Mouse (Mus musculus): ENCODE results near the gene Antxr2. TPM values are rescaled to one million over a fixed set of nuclear protein-coding genes. Genes with fewer than 3 reads are reported as not detected.

The Antxr2 gene
- total and polyA plus RNA-seq, 3 experiments = 3.6 to 4.0 (median 3.9) TPM

DNA sequence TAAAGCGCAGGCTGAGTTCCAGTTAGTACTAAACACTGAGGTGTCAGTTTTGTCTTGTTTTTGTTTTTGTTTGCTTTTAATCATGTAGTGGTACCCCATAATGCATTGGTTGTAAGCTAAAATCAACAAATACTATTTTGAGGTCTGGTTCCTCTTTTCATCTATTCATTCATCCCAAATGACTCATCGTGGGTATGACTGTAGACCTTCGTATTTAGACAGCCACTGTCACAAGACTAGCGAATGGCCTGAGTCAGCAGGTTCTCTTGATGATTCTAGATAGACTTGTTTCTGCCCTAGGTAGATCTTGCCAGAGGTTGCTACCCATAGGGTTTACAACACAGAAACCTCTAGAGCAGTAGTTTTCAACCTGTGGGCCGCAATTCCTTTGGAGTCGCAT is 116.9 kb downstream of the Antxr2 start (continued):
- TF ChIP-seq E2F4 (IDR thresholded peaks at IDR 0.05; ENCODE audit: insufficient replicate concordance, low read depth, low read length) (no peak), ZC3H11A (IDR thresholded peaks at IDR 0.05; ENCODE audit: low read depth, low read length) (no peak), ZMIZ1 (IDR thresholded peaks at IDR 0.05; ENCODE audit: low read depth, low read length) (no peak), ELF1 (IDR thresholded peaks at IDR 0.05; ENCODE audit: low read depth, low read length) (no peak)

DNA sequence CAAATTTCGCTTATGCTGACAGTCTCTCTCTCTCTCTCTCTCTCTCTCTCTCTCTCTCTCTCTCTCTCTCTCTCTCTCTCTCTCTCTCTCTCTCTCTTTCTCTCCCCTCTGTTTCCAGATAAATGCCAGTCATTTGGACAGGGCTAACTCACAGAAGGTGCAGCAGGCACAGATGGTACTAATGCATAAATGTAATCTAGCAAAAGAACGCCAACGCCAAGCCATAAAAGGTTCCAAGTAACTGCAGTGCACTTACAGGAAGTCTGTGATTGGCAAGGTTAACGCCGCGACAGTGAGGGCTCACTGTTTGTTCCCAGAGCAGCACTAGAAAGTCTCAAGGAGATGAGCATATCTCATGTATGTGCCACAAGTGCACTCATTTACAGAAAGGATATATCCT is 123.4 kb downstream of the Antxr2 start:
- no peaks in the 10 kb centered on the region for H3K27me3 ChIP-seq (replicated peaks)
- H3K4me1 ChIP-seq (ENCODE audit: control insufficient read depth in 1 of 2, insufficient read depth in 2 of 2) = peaks cover 10 to 20% of the 10 kb centered on the region in 2 experiments
- H3K9me3 ChIP-seq (replicated peaks; ENCODE audit: low read length) = no peaks in the 10 kb centered on the region
- no peak overlapping the region for H3K4me2 ChIP-seq (ENCODE audit: insufficient read depth, low read depth, poor library complexity, severe bottlenecking)
- dilution Hi-C loops (cut with MboI; ENCODE audit: extremely low pct_ligation_motif_present, extremely low pct_unique_long_range_greater_than_20kb, low sequenced_read_pairs) (no loop called here), in situ Hi-C loops (cut with MboI; ENCODE audit: low pct_ligation_motif_present, low pct_unique_long_range_greater_than_20kb, low sequenced_read_pairs) (no loop called here)
- TF ChIP-seq ZC3H11A (IDR thresholded peaks at IDR 0.05; ENCODE audit: low read depth, low read length) (no peak), KAT2A (IDR thresholded peaks at IDR 0.05; ENCODE audit: insufficient replicate concordance, low read length) (no peak), HCFC1 (IDR thresholded peaks at IDR 0.05; ENCODE audit: low read depth, low read length) (no peak), USF1 (IDR thresholded peaks at IDR 0.05; ENCODE audit: low read depth, low read length) (no peak), MEF2A (IDR thresholded peaks at IDR 0.05; ENCODE audit: borderline replicate concordance, low read depth, low read length) (no peak), TBP (conservative IDR thresholded peaks at IDR 0.05; ENCODE audit: low read depth, low read length) (no peak), SIN3A (IDR thresholded peaks at IDR 0.05; ENCODE audit: low read length) (no peak), BHLHE40 (IDR thresholded peaks at IDR 0.05; ENCODE audit: low read depth, low read length) (no peak), JUND (conservative IDR thresholded peaks at IDR 0.05; ENCODE audit: low read depth, low read length) (no peak), USF2 (conservative IDR thresholded peaks at IDR 0.05; ENCODE audit: low read depth, low read length) (no peak)
- no peak overlapping the region for H3K27ac ChIP-seq (ENCODE audit: insufficient read depth, low read depth)
- H3K9ac ChIP-seq (ENCODE audit: insufficient read depth, low read depth) = no peak overlapping the region
- no peak for DNase-seq (ENCODE audit: extremely low read depth)
- H3K4me3 ChIP-seq (replicated peaks in 1 of 3; ENCODE audit: low read depth in 2 of 3, low read length in 2 of 3, poor library complexity in 1 of 3) = no peak overlapping the region
- no peaks in the 10 kb centered on the region for H3K36me3 ChIP-seq (replicated peaks in 1 of 2; ENCODE audit: control insufficient read depth in 1 of 2, insufficient read depth in 1 of 2, low read length in 1 of 2)
- H3K79me2 ChIP-seq (replicated peaks; ENCODE audit: control insufficient read depth, extremely low read depth, insufficient read depth, poor library complexity, severe bottlenecking) = no peaks in the 10 kb centered on the region; the same call in 1 of the 2 replicates

DNA sequence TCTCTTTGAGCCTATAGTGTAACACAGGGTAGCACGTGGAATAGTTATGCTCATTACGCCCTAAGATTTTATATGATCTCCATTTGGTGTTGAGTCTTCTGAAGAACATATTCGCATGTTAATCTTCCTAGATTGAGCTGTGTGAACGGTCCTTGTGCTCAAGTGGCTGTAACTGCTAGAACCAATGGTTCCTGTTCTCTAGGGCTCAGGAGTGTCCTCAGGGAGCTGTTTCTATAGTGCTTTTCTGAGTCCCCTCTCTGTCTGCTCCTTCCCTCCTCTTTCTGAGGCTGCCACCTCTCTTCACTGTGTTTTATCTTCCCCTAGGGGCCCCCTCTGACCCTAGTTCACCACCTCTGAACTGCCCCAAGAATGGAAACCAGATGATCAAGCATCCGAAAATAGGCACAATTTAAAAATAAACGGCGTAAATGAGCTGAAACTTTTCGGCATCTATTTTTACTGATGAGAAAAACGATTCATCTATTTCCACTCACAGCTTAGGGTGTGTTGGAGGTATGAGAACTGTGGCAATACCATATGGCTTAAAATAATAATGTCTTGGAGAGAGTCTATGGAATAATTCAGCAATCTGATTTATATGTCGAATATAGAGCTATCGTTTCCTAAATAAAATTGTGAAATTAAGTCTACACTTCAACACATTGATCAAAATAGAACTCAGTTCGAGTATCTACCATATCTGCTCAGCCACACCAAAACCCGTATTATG is 124.1 kb downstream of the Antxr2 start:
- in situ Hi-C loops (cut with MboI; ENCODE audit: low pct_ligation_motif_present, low pct_unique_long_range_greater_than_20kb, low sequenced_read_pairs) (no loop called here), dilution Hi-C loops (cut with MboI; ENCODE audit: extremely low pct_ligation_motif_present, extremely low pct_unique_long_range_greater_than_20kb, low sequenced_read_pairs) (no loop called here)
- no peak for TF ChIP-seq PAX5 (IDR thresholded peaks at IDR 0.05; ENCODE audit: low read length)
- TF ChIP-seq MAZ (IDR thresholded peaks at IDR 0.05; ENCODE audit: low read depth, low read length) = no peak
- peak; percentile 58 for TF ChIP-seq TCF12 (IDR thresholded peaks at IDR 0.05; ENCODE audit: low read depth, low read length)
- TF ChIP-seq ZMIZ1 (IDR thresholded peaks at IDR 0.05; ENCODE audit: low read depth, low read length) = no peak
- peak; percentile 57; the same call in 1 of the 2 replicates for TF ChIP-seq BHLHE40 (IDR thresholded peaks at IDR 0.05; ENCODE audit: low read depth, low read length)
- peak; percentile 14 for TF ChIP-seq RAD21 (IDR thresholded peaks at IDR 0.05; ENCODE audit: low read depth, low read length)
- peak; percentile 45; the same call in 1 of the 2 replicates for TF ChIP-seq MAFK (IDR thresholded peaks at IDR 0.05; ENCODE audit: insufficient replicate concordance, low read length)
- TF ChIP-seq MYC (IDR thresholded peaks at IDR 0.05; ENCODE audit: low read depth, low read length) = peak; percentile 77
- TF ChIP-seq POLR2A (IDR thresholded peaks at IDR 0.05; ENCODE audit: low read depth, low read length) = no peak
- no peak for TF ChIP-seq ZC3H11A (IDR thresholded peaks at IDR 0.05; ENCODE audit: low read depth, low read length)
- TF ChIP-seq MAX (IDR thresholded peaks at IDR 0.05; ENCODE audit: low read length) = no peak
- peak; percentile 39; the same call in 1 of the 2 replicates for TF ChIP-seq JUN (IDR thresholded peaks at IDR 0.05; ENCODE audit: insufficient read depth, low read depth, low read length)
- no peak for TF ChIP-seq UBTF (IDR thresholded peaks at IDR 0.05; ENCODE audit: low read depth, low read length)
- no peak for TF ChIP-seq USF1 (IDR thresholded peaks at IDR 0.05; ENCODE audit: low read depth, low read length)
- TF ChIP-seq ELF1 (IDR thresholded peaks at IDR 0.05; ENCODE audit: low read depth, low read length) = no peak; the same call in 1 of the 2 replicates
- TF ChIP-seq TBP (conservative IDR thresholded peaks at IDR 0.05; ENCODE audit: low read depth, low read length) = 0 out of 2 replicates have a peak, but pooled peaks have one; percentile 33
- TF ChIP-seq POLR2AphosphoS2 (IDR thresholded peaks at IDR 0.05; ENCODE audit: low read depth, low read length) = no peak
- TF ChIP-seq HCFC1 (IDR thresholded peaks at IDR 0.05; ENCODE audit: low read depth, low read length) = no peak
- peak; percentile 68 for TF ChIP-seq EP300 (IDR thresholded peaks at IDR 0.05; ENCODE audit: low read length)
- TF ChIP-seq ZKSCAN1 (IDR thresholded peaks at IDR 0.05; ENCODE audit: borderline replicate concordance, low read depth, low read length) = no peak
- peak; percentile 100 for TF ChIP-seq MEF2A (IDR thresholded peaks at IDR 0.05; ENCODE audit: borderline replicate concordance, low read depth, low read length)
- peak; percentile 86 for TF ChIP-seq ETS1 (conservative IDR thresholded peaks at IDR 0.05; ENCODE audit: low read depth, low read length)

More for the DNA sequence above, 124.1 kb downstream of the Antxr2 start:
- DNase-seq (ENCODE audit: extremely low read depth) = peak; percentile 73
- Histone ChIP-seq H3K79me2 (replicated peaks; ENCODE audit: control insufficient read depth, extremely low read depth, insufficient read depth, poor library complexity, severe bottlenecking) (no peaks in the 10 kb centered on the region; the same call in 1 of the 2 replicates), H3K27ac (ENCODE audit: insufficient read depth, low read depth) (peak overlapping the region; percentile 72), H3K9ac (ENCODE audit: insufficient read depth, low read depth) (no peak overlapping the region), H3K4me3 (replicated peaks in 1 of 3; ENCODE audit: low read depth in 2 of 3, low read length in 2 of 3, poor library complexity in 1 of 3) (peak overlapping the region in 1 of 3 experiments; percentile 4), H3K4me2 (ENCODE audit: insufficient read depth, low read depth, poor library complexity, severe bottlenecking) (peak overlapping the region; percentile 80), H3K9me3 (replicated peaks; ENCODE audit: low read length) (no peaks in the 10 kb centered on the region), H3K27me3 (replicated peaks) (no peaks in the 10 kb centered on the region), H3K4me1 (ENCODE audit: control insufficient read depth in 1 of 2, insufficient read depth in 2 of 2) (peaks cover 10 to 20% of the 10 kb centered on the region in 2 experiments), H3K36me3 (replicated peaks in 1 of 2; ENCODE audit: control insufficient read depth in 1 of 2, insufficient read depth in 1 of 2, low read length in 1 of 2) (no peaks in the 10 kb centered on the region)

Measured in CH12.LX (cell line).